Mouse (Mus musculus) liver, postnatal 0 days (tissue): ENCODE results near the gene Ttc4. TPM values are rescaled to one million over a fixed set of nuclear protein-coding genes. Genes with fewer than 3 reads are reported as not detected.

Experiments used
- ATAC-seq: fragments of 200-750 bp; cut with Nextera tagmentation; 2 replicates; pipeline ENCODE4 v1.8.0; 2017; ENCODE audit warnings: mild to moderate bottlenecking, moderate library complexity
- DNase-seq: peaks from one replicate; pipeline ENCODE4 v3.0.0-alpha.2; 2016
- H3K27ac ChIP-seq: fragments of 300-500 bp; sonication (generic); 2 replicates; pipeline ENCODE4 v1.5.1; 2014; ENCODE audit warnings: antibody characterized with exemption, moderate library complexity, mild to moderate bottlenecking, low read depth
- H3K27me3 ChIP-seq: fragments of 300-500 bp; sonication (generic); 2 replicates; pipeline ENCODE4 v1.6.1; 2014; ENCODE audit warnings: low read length, control low read depth, mixed read lengths; ENCODE audit not compliant: insufficient read depth
- H3K36me3 ChIP-seq: fragments of 300-500 bp; sonication (generic); replicated peaks from 2 replicates; pipeline ENCODE4 v1.6.1; 2014; ENCODE audit warnings: mild to moderate bottlenecking, control low read depth, low read length, moderate library complexity, mixed read lengths; ENCODE audit not compliant: insufficient read depth
- H3K4me1 ChIP-seq: fragments of 300-500 bp; sonication (generic); 2 replicates; pipeline ENCODE4 v1.6.1; 2014; ENCODE audit warnings: antibody characterized with exemption, mild to moderate bottlenecking, control low read depth; ENCODE audit not compliant: insufficient read depth
- H3K4me2 ChIP-seq: fragments of 300-500 bp; sonication (generic); 2 replicates; pipeline ENCODE4 v1.6.1; 2014; ENCODE audit warnings: low read depth, mild to moderate bottlenecking, low read length, moderate library complexity, mixed read lengths
- H3K4me3 ChIP-seq: fragments of 300-500 bp; sonication (generic); 2 replicates; pipeline ENCODE4 v1.5.1; 2014; ENCODE audit warnings: low read depth, low read length
- H3K9ac ChIP-seq: fragments of 300-500 bp; sonication (generic); replicated peaks from 2 replicates; pipeline ENCODE4 v1.6.1; 2014; ENCODE audit warnings: mild to moderate bottlenecking, moderate library complexity
- H3K9me3 ChIP-seq: fragments of 300-500 bp; sonication (generic); 2 replicates; pipeline ENCODE4 v1.6.1; 2016; ENCODE audit warnings: mild to moderate bottlenecking, control low read depth, low read length, mixed read lengths
- CTCF ChIP-seq: sonication (generic); IDR thresholded peaks from 2 replicates; pipeline ENCODE4 v1.5.1; 2016; ENCODE audit warnings: antibody characterized with exemption, low read depth
- EP300 ChIP-seq: IDR thresholded peaks from 2 replicates; pipeline ENCODE4 v1.6.1; 2016; ENCODE audit warnings: antibody characterized with exemption, low read depth, mild to moderate bottlenecking
- WGBS: fragments of 180-500 bp; shearing (Covaris S2); extraction: QIAGEN DNeasy Blood & Tissue Kit; methylation state at CpG from one replicate; pipeline ENCODE4 v1.1.7; 2014; ENCODE audit not compliant: insufficient replicate concordance; 5-methylcytosine and 5-hydroxymethylcytosine counted together
- polyA plus RNA-seq: library from polyadenylated mRNA; unstranded; fragments of >200 nt; fragmentation: Nextera tagmentation; extraction: Ambion mirVana; gene quantifications from 2 replicates; pipeline ENCODE4 v1.2.1, GENCODE M21; 2015

The Ttc4 gene
- polyA plus RNA-seq, 1 experiment from 2014 or later: 19.5 TPM

GRCm38 (mm10) chr4:106622030-106622493 lies 56.7 kb downstream of the Ttc4 start, which contains the start of gene Ttc22:
Gene Ttc22, plus strand, starts transcription at chr4:106622432.
- peaks cover 31% of the 10 kb centered on the region for H3K27me3 ChIP-seq
- H3K9ac ChIP-seq: no peak within 1 kb of the TSS
- ATAC-seq: peak; percentile 51; the same call in 1 of the 2 replicates
- H3K4me3 ChIP-seq: peak within 1 kb of the TSS; percentile 22
- no peaks in the 10 kb centered on the region for H3K9me3 ChIP-seq
- no peak for TF ChIP-seq EP300
- DNase-seq: no peak
- H3K36me3 ChIP-seq: no peaks in the 10 kb centered on the region
- no peak within 1 kb of the TSS for H3K27ac ChIP-seq
- H3K4me1 ChIP-seq: peaks cover 2% of the 10 kb centered on the region; the same call in 1 of the 2 replicates
- 22% methylated on average over 16 of the region's 16 CpGs for WGBS
- peak within 1 kb of the TSS; percentile 59 for H3K4me2 ChIP-seq

GRCm38 (mm10) chr4:106621428-106621827 lies 57.3 kb downstream of the Ttc4 start:
- DNase-seq (no peak), ATAC-seq (no peak)
- 54% methylated on average over 3 of the region's 3 CpGs for WGBS
- no peak overlapping the region for H3K27ac ChIP-seq
- no peak overlapping the region for H3K4me3 ChIP-seq
- H3K9me3 ChIP-seq: no peaks in the 10 kb centered on the region
- no peak overlapping the region for H3K9ac ChIP-seq
- H3K4me2 ChIP-seq: no peak overlapping the region
- H3K4me1 ChIP-seq: peaks cover 4% of the 10 kb centered on the region; the same call in 1 of the 2 replicates
- peaks cover 33% of the 10 kb centered on the region for H3K27me3 ChIP-seq
- TF ChIP-seq EP300 (no peak), CTCF (no peak)
- no peaks in the 10 kb centered on the region for H3K36me3 ChIP-seq

- Histone ChIP-seq H3K9me3 (no peaks in the 10 kb centered on the region), H3K4me1 (peaks cover 7% of the 10 kb centered on the region), H3K36me3 (no peaks in the 10 kb centered on the region), H3K4me3 (no peak overlapping the region), H3K27me3 (peaks cover 41% of the 10 kb centered on the region), H3K4me2 (no peak overlapping the region), H3K9ac (no peak overlapping the region), H3K27ac (no peak overlapping the region)
- DNase-seq (no peak), ATAC-seq (no peak)
- WGBS: 83% methylated on average over 4 of the region's 4 CpGs
- TF ChIP-seq EP300 (no peak), CTCF (no peak)
Measured at GRCm38 (mm10) chr4:106618898-106619297, 59.8 kb downstream of the Ttc4 start.

GRCm38 (mm10) chr4:106617056-106617455 lies 61.7 kb downstream of the Ttc4 start, which contains the start of gene Lexm:
Gene Lexm, minus strand, starts transcription at chr4:106617241.
- TF ChIP-seq CTCF (no peak), EP300 (no peak)
- no peak within 1 kb of the TSS for H3K4me3 ChIP-seq
- H3K4me1 ChIP-seq: peaks cover 17% of the 10 kb centered on the region
- DNase-seq (no peak), ATAC-seq (no peak)
- WGBS: 0% methylated on average over 17 of the region's 19 CpGs
- no peak within 1 kb of the TSS for H3K27ac ChIP-seq
- H3K36me3 ChIP-seq: no peaks in the 10 kb centered on the region
- H3K9me3 ChIP-seq: no peaks in the 10 kb centered on the region
- H3K4me2 ChIP-seq: peak within 1 kb of the TSS; percentile 52
- H3K27me3 ChIP-seq: peaks cover 23% of the 10 kb centered on the region
- H3K9ac ChIP-seq: no peak within 1 kb of the TSS

- no peak for DNase-seq
- Histone ChIP-seq H3K4me2 (no peak overlapping the region), H3K9ac (no peak overlapping the region), H3K4me1 (peaks cover 17% of the 10 kb centered on the region), H3K27me3 (peaks cover 15% of the 10 kb centered on the region; the same call in 1 of the 2 replicates), H3K27ac (no peak overlapping the region), H3K36me3 (no peaks in the 10 kb centered on the region), H3K4me3 (no peak overlapping the region), H3K9me3 (no peaks in the 10 kb centered on the region)
- no peak for ATAC-seq
- TF ChIP-seq CTCF (no peak), EP300 (no peak)
- WGBS: 80% methylated on average over 12 of the region's 12 CpGs
Measured at GRCm38 (mm10) chr4:106615637-106616036, 63.1 kb downstream of the Ttc4 start.

GRCm38 (mm10) chr4:106614881-106615280 lies 63.9 kb downstream of the Ttc4 start:
- Histone ChIP-seq H3K27me3 (peaks cover 15% of the 10 kb centered on the region; the same call in 1 of the 2 replicates), H3K9ac (no peak overlapping the region), H3K36me3 (no peaks in the 10 kb centered on the region), H3K9me3 (no peaks in the 10 kb centered on the region), H3K4me1 (peaks cover 17% of the 10 kb centered on the region), H3K4me3 (no peak overlapping the region), H3K4me2 (no peak overlapping the region), H3K27ac (no peak overlapping the region)
- WGBS: 71% methylated on average over 9 of the region's 9 CpGs
- ATAC-seq: no peak
- no peak for DNase-seq
- TF ChIP-seq CTCF (no peak), EP300 (no peak)
